Mouse (Mus musculus): ENCODE results near the gene Exosc1. TPM values are rescaled to one million over a fixed set of nuclear protein-coding genes. Genes with fewer than 3 reads are reported as not detected.
"Not testable (repeated sequence)": the region's sequence is repeated elsewhere in the genome, so short reads cannot be mapped to it uniquely, and the experiment has no call there.

Gene Exosc1
- polyA plus RNA-seq, 1 experiment from 2014 or later = 83.2 TPM

DNA sequence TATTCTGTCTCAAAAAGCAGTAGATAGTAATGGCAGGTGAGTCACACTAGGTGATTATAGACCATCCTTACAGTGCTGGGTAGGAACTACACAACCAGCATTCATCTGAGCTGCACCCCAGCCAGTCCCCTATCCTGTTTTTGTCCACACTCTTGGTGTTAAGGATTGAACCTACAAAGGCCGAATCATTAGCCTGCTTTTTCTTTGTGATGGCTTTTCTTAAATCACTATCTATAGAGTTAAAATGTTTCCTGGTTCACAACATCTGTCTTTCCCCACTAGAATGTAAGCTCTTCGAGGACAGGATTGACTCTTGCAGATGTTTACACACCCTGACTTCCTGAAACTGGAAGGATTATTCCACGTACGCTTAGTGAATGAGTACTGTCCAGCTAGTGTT, 13.8 kb downstream of the Exosc1 start:
- no peak overlapping the region for H3K27ac ChIP-seq (ENCODE audit: low read depth, low read length)
- H3K36me3 ChIP-seq (ENCODE audit: control insufficient read depth, insufficient read depth, low read length) = peaks cover 7% of the 10 kb centered on the region; the same call in 1 of the 2 replicates
- ATAC-seq (ENCODE audit: low FRiP score) (no peak), DNase-seq (ENCODE audit: low spot score) (no peak)
- no peak overlapping the region for H3K4me2 ChIP-seq (replicated peaks; ENCODE audit: low read depth, low read length)
- WGBS = 86% methylated on average over 4 of the region's 4 CpGs
- no peaks in the 10 kb centered on the region for H3K4me1 ChIP-seq (replicated peaks; ENCODE audit: control insufficient read depth, insufficient read depth, low read length)
- H3K9me3 ChIP-seq (ENCODE audit: control insufficient read depth, low read length) = no peaks in the 10 kb centered on the region
- no peaks in the 10 kb centered on the region for H3K27me3 ChIP-seq (ENCODE audit: control insufficient read depth, insufficient read depth, low read length)
- H3K9ac ChIP-seq (ENCODE audit: low read depth, low read length) = no peak overlapping the region
- H3K4me3 ChIP-seq (ENCODE audit: low read depth, low read length) = no peak overlapping the region

DNA sequence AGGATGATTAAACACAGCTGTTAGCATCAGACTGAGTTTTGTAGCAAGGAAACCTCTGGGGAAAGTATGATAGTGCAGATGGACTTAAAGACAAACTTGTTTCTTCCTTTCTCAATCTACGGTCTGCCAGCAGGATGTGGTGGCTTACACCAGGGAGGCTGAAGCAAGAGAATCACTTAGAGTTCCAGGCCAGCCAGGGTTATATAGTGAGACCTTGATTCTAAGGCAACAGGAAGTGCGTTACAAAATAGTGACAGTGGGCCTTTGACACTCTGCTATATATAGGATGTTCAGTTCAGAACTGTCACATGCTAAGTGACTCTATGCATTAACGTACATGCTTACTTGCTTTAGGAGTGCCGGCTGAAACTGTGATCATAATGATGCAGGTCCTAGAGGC, 16.4 kb downstream of the Exosc1 start:
- DNase-seq (ENCODE audit: low spot score) = no peak
- Histone ChIP-seq H3K27me3 (ENCODE audit: control insufficient read depth, insufficient read depth, low read length) (no peaks in the 10 kb centered on the region), H3K4me3 (ENCODE audit: low read depth, low read length) (no peak overlapping the region), H3K36me3 (ENCODE audit: control insufficient read depth, insufficient read depth, low read length) (peaks cover 7% of the 10 kb centered on the region; the same call in 1 of the 2 replicates), H3K9me3 (ENCODE audit: control insufficient read depth, low read length) (no peaks in the 10 kb centered on the region), H3K9ac (ENCODE audit: low read depth, low read length) (no peak overlapping the region), H3K4me1 (replicated peaks; ENCODE audit: control insufficient read depth, insufficient read depth, low read length) (peaks cover 11% of the 10 kb centered on the region), H3K4me2 (replicated peaks; ENCODE audit: low read depth, low read length) (no peak overlapping the region), H3K27ac (ENCODE audit: low read depth, low read length) (no peak overlapping the region)
- no peak for ATAC-seq (ENCODE audit: low FRiP score)
- 95% methylated on average over 4 of the region's 4 CpGs for WGBS

DNA sequence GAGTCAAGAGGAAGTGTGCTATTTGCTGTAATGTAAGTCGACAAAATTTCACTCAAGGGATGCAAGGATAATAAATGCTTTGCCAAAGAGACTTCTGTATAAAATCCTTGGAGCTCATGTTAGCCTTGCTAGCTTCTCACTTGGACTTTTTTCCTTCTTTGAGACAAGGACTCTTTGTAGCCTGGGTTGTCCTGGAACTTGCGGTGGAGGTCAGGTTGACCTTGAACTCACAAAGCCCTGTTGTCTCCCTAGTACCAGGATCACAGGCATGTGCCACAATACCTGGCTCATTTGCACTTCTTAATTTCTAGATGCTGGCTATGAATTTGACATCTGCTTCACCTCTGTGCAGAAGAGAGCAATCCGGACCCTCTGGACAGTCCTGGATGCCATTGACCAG, 17.9 kb downstream of the Exosc1 start:
- WGBS = 90% methylated on average over 3 of the region's 3 CpGs
- no peak overlapping the region for H3K4me2 ChIP-seq (replicated peaks; ENCODE audit: low read depth, low read length)
- H3K9ac ChIP-seq (ENCODE audit: low read depth, low read length) = no peak overlapping the region
- H3K27me3 ChIP-seq (ENCODE audit: control insufficient read depth, insufficient read depth, low read length) = no peaks in the 10 kb centered on the region
- no peak overlapping the region for H3K4me3 ChIP-seq (ENCODE audit: low read depth, low read length)
- peaks cover 11% of the 10 kb centered on the region for H3K4me1 ChIP-seq (replicated peaks; ENCODE audit: control insufficient read depth, insufficient read depth, low read length)
- no peak overlapping the region for H3K27ac ChIP-seq (ENCODE audit: low read depth, low read length)
- H3K36me3 ChIP-seq (ENCODE audit: control insufficient read depth, insufficient read depth, low read length) = peaks cover 7% of the 10 kb centered on the region; the same call in 1 of the 2 replicates
- no peak for DNase-seq (ENCODE audit: low spot score)
- no peaks in the 10 kb centered on the region for H3K9me3 ChIP-seq (ENCODE audit: control insufficient read depth, low read length)
- no peak for ATAC-seq (ENCODE audit: low FRiP score)

DNA sequence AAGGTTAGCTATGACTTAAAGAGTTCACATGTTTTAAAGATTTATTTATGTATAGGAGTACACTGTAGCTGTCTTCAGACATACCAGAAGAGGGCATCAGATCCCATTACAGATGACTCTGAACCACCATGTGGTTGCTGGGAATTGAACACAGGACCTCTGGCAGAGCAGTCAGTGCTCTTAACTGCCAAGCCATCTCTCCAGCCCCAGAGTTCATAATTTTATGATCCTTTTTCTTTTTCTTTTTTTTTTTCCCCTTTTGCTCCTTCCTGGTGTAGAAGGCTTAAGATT, 18.7 kb downstream of the Exosc1 start:
- not testable (repeated sequence) for ATAC-seq (ENCODE audit: low FRiP score)

DNA sequence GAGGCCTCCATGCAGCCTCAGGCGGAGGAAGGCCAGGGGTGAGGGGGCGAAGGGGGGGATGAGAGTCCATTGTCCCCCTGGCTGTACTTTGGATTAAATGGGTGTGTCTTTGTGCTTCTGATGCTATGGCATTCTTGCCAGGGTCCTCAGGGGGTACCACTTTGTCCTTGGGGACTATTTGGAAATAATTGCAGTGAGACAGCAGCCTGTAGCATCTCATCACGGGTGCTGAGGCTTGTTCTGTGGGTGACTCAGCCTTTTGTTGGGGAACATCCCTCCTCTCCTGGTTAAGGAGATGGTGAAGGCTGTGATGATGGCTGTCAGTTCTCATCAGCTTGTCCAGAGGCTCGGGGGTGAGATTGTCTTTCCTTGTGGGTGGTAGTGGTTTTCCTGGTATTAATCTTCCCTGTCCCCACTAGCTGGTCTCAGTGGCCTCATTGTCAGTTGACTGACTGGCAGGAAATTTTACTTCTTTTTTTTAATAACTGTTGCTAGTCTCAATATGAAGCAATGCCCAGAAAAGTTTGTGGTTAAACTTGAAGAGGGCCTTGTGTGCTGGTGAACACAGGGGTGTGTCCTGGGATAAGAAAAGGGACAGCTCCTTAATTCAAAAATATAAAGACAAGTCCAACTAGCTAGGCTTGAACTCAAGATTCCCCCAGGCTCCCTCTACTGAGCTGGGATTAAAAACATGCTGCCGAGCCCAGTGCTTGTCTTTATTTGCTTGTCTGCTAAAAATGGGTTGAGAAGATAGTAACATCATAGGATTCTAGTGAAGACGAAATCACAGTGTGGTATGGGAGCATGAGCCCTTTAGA, 19.2 kb downstream of the Exosc1 start:
- no peaks in the 10 kb centered on the region for H3K27me3 ChIP-seq (ENCODE audit: control insufficient read depth, insufficient read depth, low read length)
- H3K27ac ChIP-seq (ENCODE audit: low read depth, low read length) = no peak overlapping the region
- H3K4me1 ChIP-seq (replicated peaks; ENCODE audit: control insufficient read depth, insufficient read depth, low read length) = peaks cover 11% of the 10 kb centered on the region
- peak overlapping the region; percentile 92 for H3K4me2 ChIP-seq (replicated peaks; ENCODE audit: low read depth, low read length)
- peak overlapping the region; percentile 86 for H3K4me3 ChIP-seq (ENCODE audit: low read depth, low read length)
- peak overlapping the region; percentile 83 for H3K9ac ChIP-seq (ENCODE audit: low read depth, low read length)
- WGBS = 34% methylated on average over 6 of the region's 6 CpGs
- DNase-seq (ENCODE audit: low spot score) = no peak
- no peaks in the 10 kb centered on the region for H3K9me3 ChIP-seq (ENCODE audit: control insufficient read depth, low read length)
- peaks cover 7% of the 10 kb centered on the region; the same call in 1 of the 2 replicates for H3K36me3 ChIP-seq (ENCODE audit: control insufficient read depth, insufficient read depth, low read length)
- no peak for ATAC-seq (ENCODE audit: low FRiP score)

More for the DNA sequence above, 18.7 kb downstream of the Exosc1 start:
- not testable (repeated sequence) for DNase-seq (ENCODE audit: low spot score); H3K27ac ChIP-seq (ENCODE audit: low read depth, low read length); H3K9ac ChIP-seq (ENCODE audit: low read depth, low read length); H3K36me3 ChIP-seq (ENCODE audit: control insufficient read depth, insufficient read depth, low read length); H3K4me3 ChIP-seq (ENCODE audit: low read depth, low read length); H3K9me3 ChIP-seq (ENCODE audit: control insufficient read depth, low read length); H3K4me2 ChIP-seq (replicated peaks; ENCODE audit: low read depth, low read length); H3K27me3 ChIP-seq (ENCODE audit: control insufficient read depth, insufficient read depth, low read length)
- H3K4me1 ChIP-seq (replicated peaks; ENCODE audit: control insufficient read depth, insufficient read depth, low read length) = peaks cover 11% of the 10 kb centered on the region

DNA sequence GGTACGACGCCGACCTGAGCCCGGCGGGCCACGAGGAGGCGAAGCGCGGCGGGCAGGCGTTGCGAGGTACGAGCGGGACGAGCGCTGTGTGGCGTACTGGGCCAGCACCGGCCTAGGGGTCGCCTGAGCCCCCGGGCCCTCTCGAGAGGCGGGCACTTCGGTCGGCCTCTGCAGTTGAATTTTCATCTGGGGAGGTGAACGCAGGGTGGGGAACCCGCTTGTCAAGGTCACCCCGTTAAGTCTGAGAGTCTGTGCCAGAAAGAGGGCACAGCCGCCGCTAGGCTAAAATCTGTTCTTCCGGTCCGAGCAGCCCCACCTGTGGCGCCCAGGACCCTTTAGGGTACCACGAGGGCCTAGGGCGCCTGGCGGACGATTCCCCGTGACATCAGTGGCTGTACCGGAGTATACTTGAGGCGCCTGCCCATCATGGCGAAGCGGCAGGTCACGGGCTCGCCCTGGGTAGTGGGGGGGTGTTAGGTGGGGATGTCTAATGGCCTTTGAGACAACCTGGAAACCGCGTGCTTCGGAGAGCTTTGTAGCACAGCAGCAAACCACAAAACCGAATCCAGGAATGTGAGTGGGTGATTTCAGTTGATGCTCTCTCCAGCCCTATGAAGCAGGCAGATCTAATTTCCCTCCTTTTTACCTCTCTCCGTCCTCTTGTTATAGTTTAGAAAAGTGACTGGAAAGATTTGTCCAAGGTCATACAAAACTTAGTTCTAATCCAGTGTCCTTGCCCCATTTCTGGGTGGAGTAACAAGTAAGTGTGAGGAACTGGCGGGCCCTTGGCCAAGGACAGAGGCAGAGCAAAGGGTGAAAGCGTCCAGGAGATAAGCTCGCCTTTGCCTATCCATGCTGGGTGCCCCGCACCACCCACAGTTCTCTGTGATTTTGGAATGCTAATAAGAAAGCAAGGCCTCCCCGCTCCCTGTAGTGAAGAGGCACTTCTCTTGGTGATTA, 20.8 kb downstream of the Exosc1 start:
- no peaks in the 10 kb centered on the region for H3K27me3 ChIP-seq (ENCODE audit: control insufficient read depth, insufficient read depth, low read length)
- under 1% methylated on average over 49 of the region's 53 CpGs for WGBS
- peak overlapping the region; percentile 67 for H3K27ac ChIP-seq (ENCODE audit: low read depth, low read length)
- H3K9ac ChIP-seq (ENCODE audit: low read depth, low read length) = peak overlapping the region; percentile 83
- H3K9me3 ChIP-seq (ENCODE audit: control insufficient read depth, low read length) = no peaks in the 10 kb centered on the region
- H3K36me3 ChIP-seq (ENCODE audit: control insufficient read depth, insufficient read depth, low read length) = peaks cover 7% of the 10 kb centered on the region; the same call in 1 of the 2 replicates
- peak overlapping the region; percentile 86 for H3K4me3 ChIP-seq (ENCODE audit: low read depth, low read length)
- peak; percentile 83 for ATAC-seq (ENCODE audit: low FRiP score)
- H3K4me1 ChIP-seq (replicated peaks; ENCODE audit: control insufficient read depth, insufficient read depth, low read length) = peaks cover 11% of the 10 kb centered on the region
- H3K4me2 ChIP-seq (replicated peaks; ENCODE audit: low read depth, low read length) = peak overlapping the region; percentile 92
- peak; percentile 48 for DNase-seq (ENCODE audit: low spot score)

DNA sequence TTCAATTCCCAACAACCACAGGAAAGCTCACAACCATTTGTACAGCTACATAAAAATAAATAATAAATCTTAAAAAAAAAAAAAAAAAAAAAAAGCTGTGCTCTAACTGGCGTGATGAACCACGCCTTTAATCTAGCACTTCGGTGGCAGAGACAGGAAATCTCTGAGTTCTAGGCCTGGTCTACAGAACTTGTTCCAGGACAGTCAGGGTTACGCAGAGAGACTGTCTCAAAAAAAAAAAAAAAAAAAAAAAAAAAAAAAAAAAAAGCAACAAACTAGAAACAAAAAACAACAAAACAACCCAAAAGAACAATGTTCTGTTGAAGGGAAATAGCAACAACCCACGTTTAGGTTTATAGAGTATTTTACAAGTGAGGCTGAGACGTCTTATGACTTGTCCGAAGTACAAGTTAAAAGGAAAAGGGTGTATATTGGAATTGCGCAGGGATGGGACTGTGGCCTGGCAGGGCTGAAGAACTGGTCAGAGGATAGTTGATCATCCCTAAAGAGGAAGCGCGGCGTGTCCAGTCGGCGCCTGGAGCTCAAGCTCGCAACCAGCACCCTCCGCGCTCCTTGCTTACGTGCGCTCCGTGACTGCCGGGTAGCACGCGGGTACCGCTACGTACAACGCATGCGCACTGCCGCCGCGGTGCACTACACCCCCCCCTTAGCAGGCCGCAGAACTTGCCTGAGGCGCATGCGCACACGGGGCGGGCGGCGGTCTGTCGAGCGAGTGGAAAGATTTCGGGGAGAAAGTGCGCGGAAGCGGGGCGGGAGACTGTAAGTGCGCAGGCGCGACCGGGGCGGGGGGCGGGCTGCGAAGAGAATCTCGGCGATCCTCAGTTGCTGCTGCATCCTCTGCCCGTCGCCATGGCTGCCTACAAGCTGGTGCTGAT, 21.8 kb downstream of the Exosc1 start, which contains the start of gene Pgam1:
Gene Pgam1 (plus strand): TSS at position 746 of the 896 bp plus-strand sequence.
- H3K36me3 ChIP-seq (ENCODE audit: control insufficient read depth, insufficient read depth, low read length) = 0 out of 2 replicates have a peak, but pooled peaks cover 5% of the 10 kb centered on the region
- WGBS = 6% methylated on average over 51 of the region's 54 CpGs

DNA sequence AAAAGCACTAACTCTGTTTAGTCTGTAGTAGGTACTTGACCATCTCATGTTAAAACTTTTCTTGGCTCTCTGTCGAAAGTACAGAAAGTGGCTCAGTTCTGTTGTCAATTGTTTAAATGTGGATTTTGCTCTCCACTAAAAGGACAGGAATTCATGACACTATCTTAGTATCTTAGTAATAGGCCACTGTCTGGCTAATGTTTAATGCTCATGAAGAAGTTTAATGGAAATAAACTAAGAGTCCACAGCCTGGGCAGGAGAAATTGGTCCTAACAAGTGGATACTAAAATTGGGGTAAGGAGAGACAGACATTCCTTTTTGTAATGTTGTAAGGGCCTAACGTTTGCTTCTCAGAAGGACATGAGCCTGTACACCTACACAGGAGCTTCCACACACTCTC, 22.8 kb downstream of the Exosc1 start:
- no peaks in the 10 kb centered on the region for H3K27me3 ChIP-seq (ENCODE audit: control insufficient read depth, insufficient read depth, low read length)
- H3K4me1 ChIP-seq (replicated peaks; ENCODE audit: control insufficient read depth, insufficient read depth, low read length) = peaks cover 11% of the 10 kb centered on the region
- no peaks in the 10 kb centered on the region for H3K36me3 ChIP-seq (ENCODE audit: control insufficient read depth, insufficient read depth, low read length)
- no peak overlapping the region for H3K9ac ChIP-seq (ENCODE audit: low read depth, low read length)
- DNase-seq (ENCODE audit: low spot score) (no peak), ATAC-seq (ENCODE audit: low FRiP score) (no peak)
- no peak overlapping the region for H3K27ac ChIP-seq (ENCODE audit: low read depth, low read length)
- WGBS = 95% methylated on average over 2 of the region's 2 CpGs
- no peak overlapping the region for H3K4me3 ChIP-seq (ENCODE audit: low read depth, low read length)
- no peaks in the 10 kb centered on the region for H3K9me3 ChIP-seq (ENCODE audit: control insufficient read depth, low read length)
- no peak overlapping the region for H3K4me2 ChIP-seq (replicated peaks; ENCODE audit: low read depth, low read length)

More for the DNA sequence above, 21.8 kb downstream of the Exosc1 start, which contains the start of gene Pgam1:
- Histone ChIP-seq H3K4me1 (replicated peaks; ENCODE audit: control insufficient read depth, insufficient read depth, low read length) (peaks cover 11% of the 10 kb centered on the region), H3K4me2 (replicated peaks; ENCODE audit: low read depth, low read length) (peak within 1 kb of the TSS; percentile 92), H3K9ac (ENCODE audit: low read depth, low read length) (peak within 1 kb of the TSS; percentile 83), H3K27me3 (ENCODE audit: control insufficient read depth, insufficient read depth, low read length) (no peaks in the 10 kb centered on the region), H3K27ac (ENCODE audit: low read depth, low read length) (peak within 1 kb of the TSS; percentile 81), H3K9me3 (ENCODE audit: control insufficient read depth, low read length) (no peaks in the 10 kb centered on the region), H3K4me3 (ENCODE audit: low read depth, low read length) (peak within 1 kb of the TSS; percentile 86)
- ATAC-seq (ENCODE audit: low FRiP score) = peak; percentile 93
- peak; percentile 100 for DNase-seq (ENCODE audit: low spot score)
